Mouse (Mus musculus) CD4-positive, CD25-positive, alpha-beta regulatory T cell (primary cell): Measurements from ENCODE around the gene Dao. TPM values are rescaled to one million over a fixed set of nuclear protein-coding genes. Genes with fewer than 3 reads are reported as not detected.

Experiments
- polyA plus RNA-seq: library from polyadenylated mRNA; unstranded; fragments of 100-300 nt; shearing (Covaris generic); gene quantifications from one replicate; pipeline ENCODE4 v1.2.1, GENCODE M21; 2017

Dao gene
- 0.73 TPM for polyA plus RNA-seq

DNA sequence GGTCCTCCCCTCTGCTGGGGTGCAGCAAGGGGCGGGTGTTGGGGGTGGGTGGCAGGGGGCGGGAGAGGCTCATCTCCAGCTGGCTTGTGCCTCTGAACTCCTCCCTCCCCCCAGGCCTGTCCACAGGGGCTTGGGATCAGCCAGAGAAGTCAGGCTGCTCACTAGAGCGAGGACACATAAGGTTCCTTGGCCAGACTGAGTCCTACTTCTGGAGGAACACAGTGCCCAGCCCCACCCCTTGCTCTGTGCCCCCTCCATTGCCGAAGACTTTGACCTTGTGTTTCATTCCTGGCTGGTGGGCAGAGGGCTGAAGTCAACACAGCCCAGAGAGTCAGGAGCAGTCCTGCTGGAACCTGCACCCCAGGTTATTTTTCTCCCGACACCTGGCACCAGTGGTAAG is at the start of gene Dao:
Dao (plus strand) TSS at position 162 of the 400 bp plus-strand sequence.

DNA sequence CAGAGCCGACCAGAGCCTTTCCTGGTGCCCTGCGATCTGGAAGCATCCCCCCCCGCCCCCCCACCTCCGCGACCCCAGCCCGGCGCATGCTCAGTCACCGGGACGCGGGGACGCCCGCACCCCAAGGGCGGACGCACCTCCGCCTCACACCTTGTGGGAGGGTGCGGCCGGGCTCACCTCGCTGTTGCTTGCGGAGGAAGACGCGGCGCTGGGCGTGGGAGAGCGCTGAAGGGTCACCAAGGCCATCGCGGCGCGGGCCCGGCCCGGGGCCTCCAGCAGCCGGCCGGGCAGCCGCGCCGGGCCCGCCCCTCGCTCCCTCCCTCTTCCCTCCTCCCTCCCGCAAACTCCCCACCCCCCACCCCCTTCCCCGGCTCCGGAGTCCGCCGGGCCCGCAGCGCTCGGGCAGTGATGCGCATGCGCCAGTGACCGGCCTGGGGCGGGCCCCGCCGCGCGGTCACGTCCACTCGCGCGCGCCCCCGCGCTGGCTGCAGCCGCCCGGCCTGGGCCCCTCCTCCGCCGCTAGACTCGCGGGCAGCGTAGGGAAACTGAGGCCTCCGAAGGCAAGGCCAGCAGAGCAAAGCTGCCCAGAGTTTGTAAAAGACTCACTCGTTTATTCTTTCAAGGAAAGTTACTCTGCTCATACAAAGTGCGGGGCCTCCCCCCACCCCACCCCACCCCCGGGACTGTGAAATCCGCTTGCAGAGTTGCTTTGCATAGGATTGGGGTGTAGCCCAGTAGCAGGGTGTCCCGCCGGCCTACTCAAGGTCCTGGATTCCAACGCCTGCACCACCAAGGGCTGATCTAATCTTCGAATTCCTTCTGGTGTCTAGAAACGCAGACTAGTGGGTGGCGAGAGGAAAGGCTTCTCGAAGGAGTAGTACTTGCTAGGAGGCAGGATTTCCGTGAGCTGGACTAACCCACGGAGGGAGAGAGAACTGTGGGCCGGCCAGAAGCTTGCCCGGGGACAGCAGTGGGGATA is 9.7 kb upstream of the Dao start, which contains the start of gene Ssh1:
Ssh1 (minus strand) TSS at position 408 of the 979 bp plus-strand sequence.

GRCm38 (mm10) chr5:114065161-114065560 is 61.7 kb downstream of the Dao start, which contains the start of gene Usp30:
Usp30 (plus strand) TSS chr5:114065461.

Other genes starting within 250 kb of the Dao start
- 83.3 TPM for gene Sart3, start 231.2 kb upstream of the Dao start, polyA plus RNA-seq
- gene Iscu, start 231.0 kb upstream of the Dao start, polyA plus RNA-seq, result 119 TPM
- gene Tmem119, start 203.2 kb upstream of the Dao start, polyA plus RNA-seq, result not detected
- gene Selplg, start 171.1 kb upstream of the Dao start, polyA plus RNA-seq, result 1,050 TPM
- 87.3 TPM for gene Coro1c, start 94.9 kb upstream of the Dao start, polyA plus RNA-seq
- 49.6 TPM for gene Ssh1, start 9.8 kb upstream of the Dao start, polyA plus RNA-seq
- 9.0 TPM for gene Usp30, start 61.8 kb downstream of the Dao start, polyA plus RNA-seq
- 0.28 TPM for gene Svop, start 87.9 kb downstream of the Dao start, polyA plus RNA-seq
- gene Alkbh2, start 124.5 kb downstream of the Dao start, polyA plus RNA-seq, result 13.3 TPM
- gene Ung, start 126.7 kb downstream of the Dao start, polyA plus RNA-seq, result 4.0 TPM
- gene Acacb, start 142.8 kb downstream of the Dao start, polyA plus RNA-seq, result 0.25 TPM